Mouse (Mus musculus) neural tube, embryonic 15.5 days (tissue): ENCODE measurements at regions not wholly inside any gene's neighbourhood (a gene's known extent, or its start where the extent isn't known, plus 50 kb on each side); places are given as distances from the start of the nearest gene placed in this dataset.

ENCODE experiments used
- ATAC-seq: fragments of 200-750 bp; cut with Nextera tagmentation; 2 replicates; pipeline ENCODE4 v1.8.0; 2017; ENCODE audit warnings: mild to moderate bottlenecking, moderate TSS enrichment, moderate library complexity; ENCODE audit not compliant: low FRiP score
- H3K27ac ChIP-seq: fragments of 300-500 bp; sonication (generic); replicated peaks from 2 replicates; pipeline ENCODE4 v1.5.1; 2015; ENCODE audit warnings: mild to moderate bottlenecking, inconsistent platforms
- H3K27me3 ChIP-seq: fragments of 300-500 bp; sonication (generic); replicated peaks from 2 replicates; pipeline ENCODE4 v1.6.1; 2015; ENCODE audit warnings: inconsistent platforms
- H3K36me3 ChIP-seq: fragments of 300-500 bp; sonication (generic); 2 replicates; pipeline ENCODE4 v1.6.1; 2015; ENCODE audit warnings: inconsistent platforms
- H3K4me1 ChIP-seq: fragments of 300-500 bp; sonication (generic); 2 replicates; pipeline ENCODE4 v1.6.1; 2015; ENCODE audit warnings: inconsistent platforms
- H3K4me2 ChIP-seq: fragments of 300-500 bp; sonication (generic); 2 replicates; pipeline ENCODE4 v1.6.1; 2015; ENCODE audit warnings: inconsistent platforms, mild to moderate bottlenecking, moderate library complexity
- H3K4me3 ChIP-seq: fragments of 300-500 bp; sonication (generic); replicated peaks from 2 replicates; pipeline ENCODE4 v1.5.1; 2015; ENCODE audit warnings: mild to moderate bottlenecking, inconsistent platforms
- H3K9ac ChIP-seq: fragments of 300-500 bp; sonication (generic); replicated peaks from 2 replicates; pipeline ENCODE4 v1.6.1; 2015; ENCODE audit warnings: mild to moderate bottlenecking, inconsistent platforms
- H3K9me3 ChIP-seq: fragments of 300-500 bp; sonication (generic); replicated peaks from 2 replicates; pipeline ENCODE4 v1.6.1; 2016; ENCODE audit warnings: inconsistent platforms
- WGBS: fragments of 180-500 bp; shearing (Covaris S2); methylation state at CpG from one replicate; pipeline ENCODE4 v1.1.7; 2015; ENCODE audit warnings: mixed read lengths; 5-methylcytosine and 5-hydroxymethylcytosine counted together

DNA sequence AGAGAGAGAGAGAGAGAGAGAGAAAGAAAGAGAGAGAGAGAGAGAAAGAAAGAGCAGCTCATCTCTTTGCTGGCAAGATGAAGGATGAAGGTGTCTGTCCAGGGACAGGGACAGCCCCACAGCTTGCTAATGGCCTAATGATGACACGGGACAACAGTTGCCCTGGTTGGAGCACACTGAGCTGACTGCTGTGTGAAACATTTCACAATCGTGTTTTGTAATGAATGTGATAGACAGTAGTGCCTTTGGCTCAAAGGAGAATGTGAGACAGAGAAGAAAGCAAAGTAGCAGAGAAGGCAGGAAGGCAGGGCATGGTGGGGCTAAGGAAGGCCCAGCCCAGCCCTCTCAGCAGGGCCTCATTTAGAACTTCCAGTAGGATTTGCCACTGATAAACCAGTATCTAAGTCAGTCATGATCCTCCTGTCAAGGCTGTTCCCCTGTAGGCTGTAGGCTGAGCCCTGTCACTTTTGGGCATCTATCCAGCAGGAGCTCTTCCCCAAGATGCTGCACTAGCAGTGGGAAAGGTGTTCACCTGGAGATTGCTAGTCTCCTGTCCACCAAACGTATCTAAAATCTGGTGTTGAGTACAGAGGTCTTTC is 54.2 kb upstream of the Irs2 start:
- Histone ChIP-seq H3K4me2 (no peak overlapping the region), H3K9ac (no peak overlapping the region), H3K36me3 (no peaks in the 10 kb centered on the region), H3K4me1 (0 out of 2 replicates have a peak, but pooled peaks cover 5% of the 10 kb centered on the region), H3K27ac (no peak overlapping the region), H3K9me3 (no peaks in the 10 kb centered on the region), H3K4me3 (no peak overlapping the region), H3K27me3 (no peaks in the 10 kb centered on the region)
- no peak for ATAC-seq
- WGBS: 50% methylated on average over 3 of the region's 3 CpGs

- Histone ChIP-seq H3K4me2 (no peak overlapping the region), H3K27ac (no peak overlapping the region), H3K9ac (no peak overlapping the region), H3K4me3 (no peak overlapping the region), H3K36me3 (no peaks in the 10 kb centered on the region), H3K9me3 (no peaks in the 10 kb centered on the region), H3K4me1 (0 out of 2 replicates have a peak, but pooled peaks cover 5% of the 10 kb centered on the region), H3K27me3 (no peaks in the 10 kb centered on the region)
- 82% methylated on average over 1 of the region's 1 CpGs for WGBS
- ATAC-seq: no peak
Measured at GRCm38 (mm10) chr8:11061711-11062110, 53.5 kb upstream of the Irs2 start.

DNA sequence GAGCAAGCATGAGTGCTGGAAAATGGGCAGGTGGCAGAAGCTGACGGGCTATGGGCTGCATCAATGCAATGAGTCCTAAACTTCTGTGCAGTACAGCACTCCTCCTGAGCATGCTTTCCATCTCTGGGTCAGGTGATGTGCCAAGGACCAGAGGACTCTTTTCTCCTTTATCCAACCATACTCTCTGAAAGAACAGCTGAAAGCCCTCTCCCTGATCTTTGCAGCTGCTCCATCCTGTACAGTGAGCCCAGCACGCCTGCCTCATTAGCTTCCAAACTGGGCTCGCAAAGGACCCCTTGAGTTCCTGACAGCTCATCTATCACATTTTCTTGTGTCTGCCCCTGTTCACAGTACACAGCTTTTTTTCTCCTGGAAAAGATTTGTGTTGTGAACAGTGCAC is 52.3 kb upstream of the Irs2 start:
- Histone ChIP-seq H3K4me3 (no peak overlapping the region), H3K27me3 (no peaks in the 10 kb centered on the region), H3K36me3 (no peaks in the 10 kb centered on the region), H3K9me3 (no peaks in the 10 kb centered on the region), H3K9ac (no peak overlapping the region), H3K27ac (no peak overlapping the region), H3K4me2 (no peak overlapping the region), H3K4me1 (0 out of 2 replicates have a peak, but pooled peaks cover 7% of the 10 kb centered on the region)
- no peak for ATAC-seq
- WGBS: 37% methylated on average over 3 of the region's 3 CpGs

DNA sequence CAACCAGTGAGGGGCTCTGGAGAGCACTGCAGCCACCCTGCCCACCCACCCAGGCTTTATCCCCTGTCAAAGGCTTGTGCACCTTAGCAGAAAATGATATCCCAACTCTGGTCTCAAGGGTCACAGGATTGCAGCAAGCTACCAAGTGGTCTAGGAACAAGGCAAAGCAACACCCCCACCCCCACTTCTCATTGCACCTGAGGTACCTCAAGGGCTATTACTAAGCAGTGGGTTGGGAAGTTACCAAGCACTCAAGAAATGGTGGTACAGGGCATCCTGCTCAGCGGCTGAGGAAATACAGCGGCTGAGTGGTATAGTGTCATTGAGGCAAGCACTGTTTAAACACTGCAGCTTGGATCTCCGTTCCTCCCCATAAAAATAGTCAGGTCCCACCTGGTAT is 50.1 kb upstream of the Irs2 start:
- H3K9ac ChIP-seq: no peak overlapping the region
- H3K36me3 ChIP-seq: no peaks in the 10 kb centered on the region
- H3K4me3 ChIP-seq: no peak overlapping the region
- H3K4me1 ChIP-seq: peaks cover 10% of the 10 kb centered on the region; the same call in 1 of the 2 replicates
- no peaks in the 10 kb centered on the region for H3K27me3 ChIP-seq
- 93% methylated on average over 3 of the region's 3 CpGs for WGBS
- H3K9me3 ChIP-seq: no peaks in the 10 kb centered on the region
- ATAC-seq: no peak
- no peak overlapping the region for H3K27ac ChIP-seq
- no peak overlapping the region for H3K4me2 ChIP-seq
